Mouse (Mus musculus) Patski (cell line): ENCODE measurements around the gene Wdr1. TPM values are rescaled to one million over a fixed set of nuclear protein-coding genes. Genes with fewer than 3 reads are reported as not detected.
"Not testable (repeated sequence)": the region's sequence is repeated elsewhere in the genome, so short reads cannot be mapped to it uniquely, and the experiment has no call there.

Source experiments
- ATAC-seq: fragments of 100-300 bp; one replicate; pipeline ENCODE4 v1.8.0; 2021
- CTCF ChIA-PET: fragments of 350-600 bp; sonication (Branson Sonifier 250); formaldehyde crosslinking; loops from one replicate; lab custom pipeline; 2022; ENCODE audit warnings: inconsistent platforms; lab: Charles Lee
- POLR2A ChIA-PET: fragments of 350-600 bp; sonication (Branson Sonifier 250); formaldehyde crosslinking; loops from one replicate; lab custom pipeline; 2022; ENCODE audit warnings: antibody characterized with exemption, inconsistent platforms; lab: Charles Lee
- DNase-seq: peaks from one replicate; pipeline ENCODE4 v3.0.0-alpha.2; 2011; ENCODE audit warnings: low read depth, low spot score
- H3K27me3 ChIP-seq: fragments of 371-371 bp; one replicate; pipeline ENCODE4 v1.5.1; 2021
- CTCF ChIP-seq: fragments of 100-300 bp; IDR thresholded peaks from one replicate; pipeline ENCODE4 v1.5.1; 2021
- in situ Hi-C: fragments of 300-500 bp; cut with MboI; formaldehyde crosslinking; loops from 3 replicates; pipeline ENCODE4 v1.11.1; 2018; ENCODE audit warnings: low pct_unique_long_range_greater_than_20kb, mixed read lengths
- polyA plus RNA-seq: library from polyadenylated mRNA; unstranded; gene quantifications from one replicate; pipeline ENCODE4 v1.2.3, GENCODE M21; 2021

Wdr1 gene
- 416 TPM for polyA plus RNA-seq

- POLR2A ChIA-PET: interaction anchor here (1.4 kb wide), 1 partner anchor 16 kb away, joined by 3 read pairs; no protein-coding TSS in a partner anchor
- H3K27me3 ChIP-seq: no peaks in the 10 kb centered on the region
- in situ Hi-C loops: no loop called here
- CTCF ChIA-PET: interaction anchor here (1.1 to 1.6 kb wide), 5 partner anchors 13 to 23 kb away, joined by 3 to 7 read pairs (median 4); no protein-coding TSS in a partner anchor
- TF ChIP-seq CTCF: no peak
- ATAC-seq: no peak
- no peak for DNase-seq
Measured at GRCm38 (mm10) chr5:38563121-38563520, at the start of gene Wdr1. TSS of gene Wdr1 (minus strand) at chr5:38563221.

- DNase-seq (no peak), ATAC-seq (peak; percentile 40)
- CTCF ChIA-PET: interaction anchor here (1.5 to 2.0 kb wide), 2 partner anchors 10 to 22 kb away, joined by 4 to 7 read pairs; no protein-coding TSS in a partner anchor
- no peaks in the 10 kb centered on the region for H3K27me3 ChIP-seq
- TF ChIP-seq CTCF: no peak
- POLR2A ChIA-PET: no interaction called here
- in situ Hi-C loops: no loop called here
Measured at GRCm38 (mm10) chr5:38611118-38611517, 48.1 kb upstream of the Wdr1 start.

GRCm38 (mm10) chr5:38608219-38608618 is 45.2 kb upstream of the Wdr1 start:
- H3K27me3 ChIP-seq, POLR2A ChIA-PET, ATAC-seq, DNase-seq, CTCF ChIA-PET, in situ Hi-C loops: not testable (repeated sequence)

GRCm38 (mm10) chr5:38598647-38599304 is 35.8 kb upstream of the Wdr1 start:
- peak; percentile 69 for TF ChIP-seq CTCF
- in situ Hi-C loops: no loop called here
- CTCF ChIA-PET: interaction anchor here (1.1 to 5.1 kb wide), 4 partner anchors 17 to 291 kb away, joined by 3 to 24 read pairs (median 4); no protein-coding TSS in a partner anchor

GRCm38 (mm10) chr5:38588924-38589323 is 25.9 kb upstream of the Wdr1 start:
- ATAC-seq: no peak
- peaks cover 13% of the 10 kb centered on the region for H3K27me3 ChIP-seq
- no peak for DNase-seq
- TF ChIP-seq CTCF: no peak
- ChIA-PET CTCF (no interaction called here), POLR2A (no interaction called here)
- in situ Hi-C loops: no loop called here

More at GRCm38 (mm10) chr5:38598647-38599304, 35.8 kb upstream of the Wdr1 start:
- peak; percentile 40 for ATAC-seq
- no peak for DNase-seq
- POLR2A ChIA-PET: no interaction called here
- H3K27me3 ChIP-seq: peaks cover 11% of the 10 kb centered on the region

GRCm38 (mm10) chr5:38585450-38585849 is 22.4 kb upstream of the Wdr1 start:
- peaks cover 7% of the 10 kb centered on the region for H3K27me3 ChIP-seq
- in situ Hi-C loops: no loop called here
- DNase-seq: no peak
- no peak for ATAC-seq
- POLR2A ChIA-PET: no interaction called here
- CTCF ChIA-PET: interaction anchor here (0.7 to 1.7 kb wide), 7 partner anchors 11 to 278 kb away, joined by 3 to 5 read pairs (median 4); no protein-coding TSS in a partner anchor
- TF ChIP-seq CTCF: peak; percentile 58

- no peak for TF ChIP-seq CTCF
- CTCF ChIA-PET: interaction anchor here (1.4 to 4.8 kb wide), 5 partner anchors 13 to 113 kb away, joined by 3 to 29 read pairs (median 14); no protein-coding TSS in a partner anchor
- in situ Hi-C loops: loop anchor here (5.0 kb wide), 1 partner anchor 39 kb away; no protein-coding TSS in a partner anchor
- POLR2A ChIA-PET: no interaction called here
- peaks cover 7% of the 10 kb centered on the region for H3K27me3 ChIP-seq
- ATAC-seq (no peak), DNase-seq (no peak)
Measured at GRCm38 (mm10) chr5:38583026-38583425, 20.0 kb upstream of the Wdr1 start.

- ChIA-PET CTCF (interaction anchor here (0.7 to 4.8 kb wide), 17 partner anchors 11 to 272 kb away, joined by 3 to 29 read pairs (median 4); partner anchors contain the start of gene Wdr1), POLR2A (interaction anchor here (1.4 kb wide), 1 partner anchor 17 kb away, joined by 3 read pairs; no protein-coding TSS in a partner anchor)
- in situ Hi-C loops: loop anchor here (5.0 kb wide), 1 partner anchor 42 kb away; no protein-coding TSS in a partner anchor
- ATAC-seq (peak; percentile 65), DNase-seq (no peak)
- TF ChIP-seq CTCF: peak; percentile 80
- no peaks in the 10 kb centered on the region for H3K27me3 ChIP-seq
Measured at GRCm38 (mm10) chr5:38580703-38581102, 17.7 kb upstream of the Wdr1 start.

GRCm38 (mm10) chr5:38570876-38571275 is 7.9 kb upstream of the Wdr1 start:
- DNase-seq (no peak), ATAC-seq (peak; percentile 63)
- H3K27me3 ChIP-seq: no peaks in the 10 kb centered on the region
- POLR2A ChIA-PET: interaction anchor here (0.6 to 2.3 kb wide), 3 partner anchors 9 to 62 kb away, joined by 4 to 9 read pairs (median 8); no protein-coding TSS in a partner anchor
- CTCF ChIA-PET: interaction anchor here (0.6 to 3.4 kb wide), 10 partner anchors 9 to 101 kb away, joined by 3 to 29 read pairs (median 3); no protein-coding TSS in a partner anchor
- no peak for TF ChIP-seq CTCF
- in situ Hi-C loops: no loop called here

- ChIA-PET POLR2A (no interaction called here), CTCF (interaction anchor here (1.2 to 3.4 kb wide), 3 partner anchors 12 to 38 kb away, joined by 3 to 29 read pairs (median 3); no protein-coding TSS in a partner anchor)
- DNase-seq (no peak), ATAC-seq (no peak)
- TF ChIP-seq CTCF: no peak
- H3K27me3 ChIP-seq: no peaks in the 10 kb centered on the region
- in situ Hi-C loops: no loop called here
Measured at GRCm38 (mm10) chr5:38568652-38569051, 5.6 kb upstream of the Wdr1 start.

- ATAC-seq: no peak
- ChIA-PET POLR2A (interaction anchor here (0.7 kb wide), 1 partner anchor 85 kb away, joined by 4 read pairs; no protein-coding TSS in a partner anchor), CTCF (interaction anchor here (1.6 kb wide), 2 partner anchors 11 to 16 kb away, joined by 4 to 7 read pairs; no protein-coding TSS in a partner anchor)
- no peaks in the 10 kb centered on the region for H3K27me3 ChIP-seq
- in situ Hi-C loops: no loop called here
- no peak for DNase-seq
- no peak for TF ChIP-seq CTCF
Measured at GRCm38 (mm10) chr5:38564831-38565230, 1.8 kb upstream of the Wdr1 start.
